Mouse (Mus musculus): ENCODE results near the gene Tex10.
"Not testable (repeated sequence)": the region's sequence is repeated elsewhere in the genome, so short reads cannot be mapped to it uniquely, and the experiment has no call there.

Tex10 gene

DNA sequence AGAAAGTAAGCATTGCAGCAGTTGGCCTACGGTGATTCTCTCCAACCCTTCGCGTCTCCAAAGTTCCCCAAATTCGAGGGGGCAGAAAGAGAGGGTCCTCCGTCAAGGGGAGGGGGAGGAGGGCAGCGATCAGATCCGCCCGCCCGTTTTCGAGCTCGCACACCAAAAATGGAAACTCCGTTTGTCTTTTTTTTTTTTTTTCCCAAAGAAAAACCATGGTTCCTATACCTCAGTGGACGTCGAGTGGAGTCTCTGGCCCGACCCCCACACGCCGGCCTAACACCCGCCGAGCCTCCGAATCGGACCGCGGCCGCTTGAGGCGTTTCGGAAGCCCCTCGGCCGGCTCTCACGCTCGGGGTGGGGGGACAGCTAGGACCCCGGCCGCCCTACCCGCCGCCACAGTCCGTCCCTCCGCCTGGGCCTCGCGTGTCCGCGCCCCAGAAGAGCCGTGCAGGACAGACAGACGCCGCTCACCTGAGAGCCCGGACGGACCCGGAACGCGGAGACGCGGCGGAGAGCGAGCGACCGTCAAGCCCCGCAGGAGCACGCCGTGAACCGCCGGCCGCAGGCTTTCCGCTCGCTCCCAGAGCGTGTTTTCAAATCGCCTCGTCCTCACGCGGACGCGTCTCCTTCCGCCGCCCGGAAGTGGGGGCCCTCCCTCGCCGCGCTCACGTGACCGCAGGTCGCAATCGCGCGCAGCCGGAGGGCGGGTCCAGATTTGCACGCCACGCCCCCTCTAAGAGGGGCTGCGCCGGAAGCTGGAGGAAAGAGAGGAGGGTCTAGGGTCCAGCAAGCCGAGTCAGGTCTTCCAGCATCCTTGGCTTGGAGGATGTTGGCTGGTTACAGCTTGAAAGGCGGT, at the start of gene Tex10:
Gene Tex10 (minus strand): TSS at position 668 of the 859 bp plus-strand sequence.
- DNase-seq, result peak; percentile 88 to 94

DNA sequence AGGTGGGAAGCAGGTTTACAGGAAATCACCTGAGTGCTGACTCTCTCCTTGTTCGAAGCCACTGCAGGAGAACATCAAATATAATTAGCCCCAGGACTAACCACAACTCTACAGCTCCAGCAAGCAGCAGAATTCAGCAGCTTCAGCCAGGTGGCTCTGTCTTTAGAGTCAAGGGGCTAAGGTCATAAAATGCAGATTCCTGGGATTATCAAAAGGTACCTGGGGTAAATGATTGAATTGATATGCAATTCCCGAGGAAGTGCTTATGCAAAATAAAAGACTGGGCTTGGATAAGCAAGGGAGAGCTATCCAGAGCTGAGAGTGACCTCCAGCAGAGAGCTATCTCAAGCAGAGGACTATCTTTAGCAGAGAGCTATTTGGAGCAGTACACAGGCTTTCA, 37.6 kb upstream of the Tex10 start:
- DNase-seq, result no peak

DNA sequence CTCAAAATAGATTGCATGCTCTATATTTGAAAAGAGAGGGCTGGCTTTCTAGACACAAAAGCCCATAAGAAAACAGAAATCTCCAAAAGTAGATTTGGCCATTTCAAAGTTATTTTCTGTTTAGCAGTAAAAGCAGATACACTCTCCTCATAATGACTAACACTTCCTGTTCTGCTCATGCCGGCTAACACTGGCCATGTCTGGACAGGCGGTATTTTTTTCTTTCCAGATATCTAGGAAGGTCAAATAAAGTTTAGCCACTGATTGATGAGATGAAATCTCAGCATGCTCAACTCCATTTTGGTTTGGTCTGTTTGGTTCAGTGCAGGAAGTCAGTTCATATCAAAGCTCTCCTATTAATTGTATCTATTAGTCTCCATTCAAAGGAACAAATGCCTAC, 19.3 kb upstream of the Tex10 start:
- no peak for DNase-seq

DNA sequence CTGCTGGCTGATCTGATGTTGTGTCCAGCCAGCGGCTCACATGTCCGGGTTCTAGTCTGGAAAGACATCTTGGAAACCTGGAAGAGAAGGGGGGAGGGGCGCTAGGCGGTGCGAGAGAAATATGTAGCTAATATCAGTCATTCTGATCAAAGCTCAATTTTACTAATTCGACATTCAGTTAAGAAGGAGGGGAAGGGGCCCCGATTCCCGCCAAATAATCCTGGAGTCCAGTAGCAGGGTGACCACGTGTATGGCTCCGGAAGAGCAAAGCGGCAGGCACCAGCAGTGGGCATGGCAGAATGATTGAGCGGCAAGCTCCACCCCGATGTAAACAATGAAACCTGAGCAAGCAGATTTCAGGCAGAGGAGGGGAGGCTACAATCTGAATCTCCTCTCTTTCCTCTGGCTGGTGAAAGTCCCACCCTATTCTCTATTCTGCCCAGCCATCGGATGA, 18.1 kb upstream of the Tex10 start:
- DNase-seq, result no peak

DNA sequence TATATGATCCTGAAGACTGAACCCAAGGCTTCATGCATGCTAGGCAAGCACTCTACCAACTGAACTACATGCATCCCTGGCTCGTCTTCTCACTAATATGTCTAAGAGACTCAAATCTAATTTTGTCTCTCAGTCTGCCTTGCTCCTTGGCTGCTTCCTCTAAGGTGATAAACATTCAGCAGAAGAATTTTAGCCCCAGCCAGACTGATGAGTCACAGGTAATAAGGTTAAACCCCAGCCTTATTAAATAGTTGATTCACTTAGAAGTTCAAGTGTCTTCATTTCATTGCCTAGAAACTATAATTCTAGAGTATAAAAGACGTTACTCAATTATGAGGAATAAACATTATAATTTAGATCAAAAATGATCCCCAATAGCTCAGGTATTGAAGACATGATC, 15.7 kb upstream of the Tex10 start:
- DNase-seq, result no peak

DNA sequence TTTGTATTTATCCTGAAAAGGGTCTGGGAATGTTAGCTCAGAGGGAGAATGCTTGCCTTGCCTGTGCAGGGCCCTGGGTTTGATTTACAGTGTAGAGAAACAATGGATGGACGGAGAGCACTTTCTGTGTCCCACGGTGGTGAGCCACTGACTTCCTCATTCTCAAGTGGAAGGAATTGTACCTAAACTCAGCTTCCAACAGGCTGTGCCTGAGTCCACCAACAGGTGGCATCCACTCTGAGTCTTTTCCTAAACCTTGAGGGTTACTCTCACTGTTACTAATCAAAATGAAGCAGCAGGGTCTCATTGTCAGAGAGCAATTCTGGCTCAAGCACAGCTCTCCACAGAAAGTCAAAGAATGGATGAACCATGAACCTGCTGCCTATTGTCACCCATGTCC, 8.0 kb upstream of the Tex10 start:
- DNase-seq, result peak in 1 of 2 experiments; percentile 11

DNA sequence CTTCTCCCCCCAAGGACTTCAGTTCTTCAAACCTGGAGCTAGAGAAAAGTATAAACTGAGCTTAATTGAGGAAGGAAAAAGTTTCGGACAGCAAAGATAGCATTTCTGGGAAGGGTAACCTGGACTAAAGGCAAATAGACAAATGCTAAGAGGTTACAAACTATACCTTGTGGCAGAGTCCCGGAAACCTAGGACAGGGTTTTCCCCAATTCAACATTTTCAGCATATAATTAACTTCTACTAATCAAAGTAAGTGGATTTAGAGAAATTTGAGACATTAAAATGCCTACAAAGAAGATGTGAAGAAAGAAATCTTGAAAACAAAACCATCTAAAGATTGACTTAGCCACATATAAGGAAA, 372 bp upstream of the Tex10 start:
- no peak for DNase-seq

DNA sequence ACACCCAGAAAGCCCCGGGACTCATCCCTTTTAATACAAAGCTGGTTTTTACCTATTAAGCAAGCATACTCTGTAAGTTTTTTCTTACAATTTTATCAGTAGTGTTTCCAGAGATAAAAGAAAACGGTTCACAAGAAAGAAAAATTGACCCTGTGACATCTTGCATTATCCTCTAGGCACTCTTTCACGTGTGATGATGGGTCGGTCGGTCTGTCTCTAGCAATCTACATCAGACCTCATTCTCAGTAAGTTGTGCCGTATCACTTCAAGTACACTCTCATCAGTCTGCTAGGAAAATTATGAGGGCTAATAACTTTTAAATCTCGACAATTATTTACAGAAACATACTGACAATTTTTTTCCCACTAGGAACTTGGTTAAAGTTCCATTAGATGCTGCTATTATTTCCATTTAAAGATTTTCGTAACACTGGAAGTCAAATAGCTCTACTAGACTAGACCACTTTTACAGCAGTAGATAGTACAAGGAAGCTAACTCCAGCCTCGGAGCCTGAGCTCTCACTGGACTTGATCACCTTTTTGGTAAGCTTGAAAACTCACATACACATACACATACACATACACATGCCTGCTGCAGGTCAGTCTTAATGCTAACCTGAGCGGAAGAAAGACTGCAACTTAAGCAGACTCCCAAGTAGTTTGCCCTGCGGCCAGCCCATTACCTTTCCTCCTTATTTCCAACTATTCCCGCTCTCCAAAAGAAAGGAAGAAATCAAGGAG, 1.0 kb downstream of the Tex10 start:
- no peak for DNase-seq

DNA sequence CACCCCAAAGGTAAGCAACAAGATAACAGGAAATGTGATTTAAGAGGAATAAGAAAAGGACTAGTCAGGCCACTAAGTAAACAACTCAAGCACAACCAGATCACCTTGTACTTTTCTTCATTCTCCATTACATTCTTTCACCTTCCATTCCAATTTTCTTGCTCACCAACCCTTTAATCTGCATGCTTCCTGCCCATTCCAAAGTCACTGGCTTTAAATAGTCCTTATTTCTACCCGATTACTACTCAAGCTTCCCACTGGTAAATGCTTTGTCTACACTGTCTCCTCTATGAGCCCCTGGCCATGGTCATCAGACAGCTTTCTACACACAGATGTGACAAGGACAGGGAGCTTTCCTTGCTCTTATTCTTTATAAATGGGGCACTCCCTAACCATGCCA, 2.3 kb downstream of the Tex10 start:
- no peak for DNase-seq

DNA sequence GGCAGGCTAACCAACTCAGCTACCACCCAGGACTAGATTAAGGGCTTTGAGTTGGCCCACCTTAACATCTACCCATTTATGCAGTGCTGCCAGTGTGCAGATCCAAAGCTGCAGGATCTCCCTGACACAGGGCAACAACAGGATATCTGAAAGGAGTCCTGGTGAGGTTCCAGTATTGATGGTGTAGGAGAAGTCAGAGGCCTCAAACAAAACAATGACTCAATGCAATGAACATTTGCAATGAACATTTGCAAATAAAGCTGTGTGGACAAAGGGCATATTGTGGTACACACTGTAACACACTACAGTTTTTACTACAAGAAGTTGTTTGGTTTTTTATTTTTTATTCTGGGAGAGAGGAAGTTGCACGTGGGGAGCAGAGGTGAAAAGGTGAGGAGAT, 12.2 kb downstream of the Tex10 start:
- no peak for DNase-seq

DNA sequence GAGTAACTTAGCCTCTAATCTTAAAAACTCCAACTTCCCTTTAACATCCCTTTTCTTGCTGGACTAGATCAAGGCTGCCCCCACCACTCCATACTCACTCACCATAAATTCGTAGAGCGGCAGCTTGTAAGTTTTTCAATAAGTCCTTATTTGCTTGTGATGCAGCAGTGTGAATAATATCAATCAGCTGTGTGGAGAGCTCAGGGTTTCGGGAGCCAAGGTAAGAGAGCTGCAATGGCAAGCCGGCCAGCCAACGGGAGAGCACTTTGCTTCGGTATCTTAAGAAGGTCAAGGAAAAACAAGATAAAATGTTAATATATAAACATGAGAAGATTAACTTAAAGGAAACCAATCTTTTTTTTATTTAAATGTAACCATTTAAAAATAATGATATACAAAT, 14.8 kb downstream of the Tex10 start:
- DNase-seq, result no peak

DNA sequence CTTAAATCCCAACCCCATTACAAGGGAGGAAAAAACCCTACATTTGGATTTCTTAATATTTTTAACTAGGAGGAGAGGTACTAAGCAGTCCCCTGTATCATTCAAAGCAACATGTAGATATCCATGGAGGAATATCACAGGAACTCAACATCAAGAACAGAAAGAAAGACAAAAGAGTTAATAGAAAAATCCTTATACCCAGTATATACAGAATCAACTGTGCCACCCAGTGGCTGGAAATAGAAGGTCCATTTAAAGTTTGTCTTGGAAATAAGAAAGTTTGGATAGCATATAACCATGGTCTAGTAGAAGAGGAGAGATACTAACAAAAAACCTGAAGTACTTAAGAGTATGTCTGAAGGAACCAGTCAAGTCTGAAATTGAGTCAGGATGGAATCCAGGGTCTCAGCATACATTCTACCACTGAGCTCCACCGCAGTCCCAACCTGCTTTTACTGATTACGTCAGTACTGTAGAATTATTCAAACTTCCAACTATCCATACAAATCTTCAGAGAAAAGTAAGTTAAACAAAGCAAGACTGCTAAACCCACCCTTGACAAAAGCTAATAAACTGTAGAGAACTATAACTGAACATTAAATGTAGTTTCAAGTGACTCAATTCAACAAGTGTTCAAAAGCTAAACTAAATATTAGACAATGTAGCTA, 19.0 kb downstream of the Tex10 start:
- DNase-seq, result no peak

DNA sequence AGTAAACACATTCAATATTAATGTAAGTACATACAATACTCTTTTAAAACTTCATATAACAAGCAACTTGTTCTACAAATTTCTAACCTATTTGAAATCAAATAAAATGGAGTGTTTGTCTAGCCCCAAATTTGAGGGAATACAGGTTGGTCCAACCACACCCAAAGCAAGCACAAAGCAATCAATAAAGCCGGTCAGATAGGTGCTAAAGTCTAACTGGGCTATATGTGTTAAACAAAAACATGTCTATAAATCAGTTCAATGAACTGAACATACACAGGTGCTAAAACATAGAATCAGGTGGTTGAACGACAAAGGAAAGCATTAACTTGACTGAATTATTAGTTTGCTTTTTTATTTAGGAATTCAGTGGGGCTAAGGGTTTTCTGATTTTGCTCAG, 45.2 kb downstream of the Tex10 start:
- DNase-seq, result no peak

DNA sequence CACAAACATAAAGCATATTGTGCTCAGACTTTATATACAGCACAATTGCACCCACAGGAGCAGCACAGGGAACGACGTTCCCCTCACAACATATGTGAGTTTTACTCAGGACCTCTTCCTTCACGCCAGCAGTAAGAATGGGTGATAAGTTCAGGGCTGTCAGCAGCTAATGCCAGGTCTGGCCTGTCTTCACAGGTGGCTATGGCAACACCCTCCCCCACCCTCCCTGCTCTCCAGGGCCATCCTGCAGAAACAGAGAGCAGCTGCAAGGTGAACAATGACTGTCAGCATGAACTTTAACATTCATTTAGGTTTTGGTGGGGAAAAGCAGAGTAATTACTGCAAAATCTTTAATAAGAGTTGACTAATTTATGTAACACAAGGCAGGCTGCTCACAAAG, 45.8 kb downstream of the Tex10 start:
- DNase-seq, result no peak

DNA sequence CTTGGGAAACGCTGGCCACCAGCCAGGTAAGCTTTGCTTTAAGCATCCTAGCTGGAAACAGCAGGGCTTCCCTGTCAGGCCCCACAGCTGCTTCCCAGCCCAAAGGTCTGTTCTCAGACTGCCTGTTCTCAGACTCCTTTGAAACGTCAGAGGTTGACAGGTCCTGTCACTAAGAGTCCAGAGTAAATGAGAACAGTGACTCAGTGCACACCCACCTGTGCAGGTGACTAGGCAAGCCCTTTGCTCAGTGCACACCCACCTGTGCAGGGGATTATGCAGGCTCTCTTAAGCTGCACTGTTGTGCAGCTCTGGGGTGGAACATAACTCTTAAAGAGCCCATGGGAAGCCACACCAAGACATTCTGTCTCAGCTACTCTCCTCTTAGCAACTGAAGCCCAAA, 49.5 kb downstream of the Tex10 start:
- DNase-seq, result no peak

DNA sequence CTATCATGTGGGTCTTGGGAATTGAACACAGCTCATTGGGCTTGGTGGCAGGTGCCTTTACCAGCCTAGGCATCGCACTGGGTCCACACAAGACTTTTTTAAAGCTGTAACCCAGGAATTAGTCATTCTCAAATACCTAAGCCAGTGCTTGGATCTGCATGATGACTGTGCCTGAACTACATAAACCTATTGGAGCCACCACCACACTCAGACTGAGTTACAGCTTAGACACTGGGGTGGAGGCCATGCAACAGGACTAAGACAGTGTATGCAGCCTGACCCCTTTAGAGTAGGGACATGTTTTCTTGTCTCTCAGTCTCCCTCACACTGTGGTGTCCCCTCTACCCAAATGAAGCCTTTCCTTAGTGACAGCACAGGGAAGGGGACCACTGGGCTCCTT, 50.6 kb downstream of the Tex10 start:
- DNase-seq, result no peak

DNA sequence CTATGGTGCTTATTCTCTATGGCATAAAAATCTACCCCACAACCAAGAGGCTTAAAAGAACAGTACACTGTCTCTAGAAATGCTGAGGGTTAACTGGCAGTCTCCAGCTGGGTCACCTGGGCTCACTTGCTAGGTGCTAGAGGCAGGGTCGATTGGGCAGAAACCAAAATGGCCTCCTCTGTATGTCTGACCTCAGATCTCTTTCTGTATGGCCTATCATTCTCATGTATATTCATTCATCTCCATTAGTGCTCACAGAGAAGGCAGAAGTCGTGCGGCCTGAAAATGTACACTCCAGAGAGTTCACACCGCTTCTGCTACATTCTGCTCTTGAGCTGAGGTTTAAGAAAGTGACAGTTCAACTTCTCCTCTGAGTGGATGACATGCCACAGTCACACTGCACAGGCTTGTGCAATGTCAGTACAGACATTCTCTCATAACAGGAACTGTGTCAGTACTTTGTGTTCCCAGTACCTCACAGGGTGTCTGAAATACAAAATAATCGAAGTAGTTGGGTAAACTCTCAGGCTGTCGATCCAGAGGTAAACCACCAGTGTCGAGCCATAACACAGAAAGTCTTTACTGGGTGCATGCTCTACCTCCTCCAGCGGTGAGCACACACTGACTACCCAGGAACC, 54.3 kb downstream of the Tex10 start:
- DNase-seq, result no peak

DNA sequence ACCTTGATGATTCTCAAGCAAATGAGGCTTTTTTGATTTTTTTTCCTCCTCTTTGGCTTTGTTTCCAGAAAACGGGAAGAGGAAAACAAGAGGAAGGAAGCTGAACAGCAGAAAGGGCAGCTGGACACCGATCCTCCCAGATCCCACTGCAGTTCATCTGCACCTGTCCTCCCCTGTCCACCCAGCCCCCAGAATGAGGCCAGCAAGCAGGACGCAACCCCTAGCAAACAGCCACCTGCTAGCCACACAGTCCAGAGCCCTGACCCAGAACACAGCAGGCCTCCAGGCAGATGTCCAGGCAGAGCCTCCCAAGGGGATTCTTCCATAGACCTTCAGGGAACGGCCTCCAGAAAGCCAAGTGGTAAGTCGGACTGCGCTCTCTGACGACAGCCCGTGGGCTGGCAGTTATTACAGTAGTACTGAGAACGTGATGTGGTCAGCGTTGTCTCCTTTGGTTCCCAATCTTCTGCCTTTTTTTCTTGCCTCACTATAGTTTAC, 57.4 kb downstream of the Tex10 start:
- no peak for DNase-seq

DNA sequence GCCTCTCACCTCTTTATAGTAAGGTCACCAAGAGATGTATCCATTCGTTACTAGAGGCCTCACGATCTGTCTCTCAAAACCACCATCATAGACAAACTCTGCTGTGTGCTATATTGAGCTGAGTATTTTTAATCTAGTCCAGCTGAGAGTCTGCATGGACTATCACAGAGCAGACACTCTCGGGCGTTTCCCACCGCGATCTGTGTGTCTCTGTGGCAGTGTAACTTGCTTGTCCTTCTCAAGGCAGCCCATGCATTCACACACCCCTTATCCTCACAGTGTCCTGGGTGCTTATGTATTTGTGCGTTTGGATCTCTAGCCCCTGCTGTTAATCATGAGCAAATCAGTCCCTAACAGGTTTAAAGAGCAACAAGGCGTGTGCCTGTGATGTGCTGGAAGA, 59.8 kb downstream of the Tex10 start:
- no peak for DNase-seq

DNA sequence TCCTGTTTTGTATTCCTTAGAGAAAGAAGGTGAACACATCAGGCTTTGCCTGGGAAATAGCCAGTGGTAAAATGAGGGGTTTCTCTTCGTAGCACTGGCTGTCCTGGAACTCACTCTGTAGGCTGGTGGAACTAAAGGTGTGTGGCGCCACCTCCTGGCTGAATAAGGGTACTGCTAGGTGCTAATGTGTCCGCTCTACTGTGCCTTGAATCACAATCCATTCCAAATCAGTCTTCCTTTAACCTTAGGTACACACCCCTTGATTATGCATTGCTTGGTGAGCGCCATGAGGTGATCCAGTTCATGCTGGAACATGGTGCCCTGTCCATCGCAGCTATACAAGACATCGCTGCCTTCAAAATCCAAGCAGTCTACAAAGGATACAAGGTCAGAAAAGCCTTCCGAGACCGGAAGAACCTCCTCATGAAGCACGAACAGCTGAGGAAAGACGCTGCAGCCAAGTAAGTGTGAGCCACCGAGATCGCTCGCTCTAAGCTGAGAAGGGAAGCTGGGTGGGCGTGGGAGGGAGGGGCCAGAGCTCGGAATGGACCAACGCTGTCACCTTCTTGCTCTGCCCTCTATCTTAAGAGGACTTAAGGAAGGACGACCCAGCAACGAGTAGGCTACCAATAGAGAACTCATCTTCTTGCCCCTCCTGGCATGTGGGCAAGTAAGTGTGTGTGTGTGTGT, 65.8 kb downstream of the Tex10 start:
- DNase-seq, result peak; percentile 19 to 59

DNA sequence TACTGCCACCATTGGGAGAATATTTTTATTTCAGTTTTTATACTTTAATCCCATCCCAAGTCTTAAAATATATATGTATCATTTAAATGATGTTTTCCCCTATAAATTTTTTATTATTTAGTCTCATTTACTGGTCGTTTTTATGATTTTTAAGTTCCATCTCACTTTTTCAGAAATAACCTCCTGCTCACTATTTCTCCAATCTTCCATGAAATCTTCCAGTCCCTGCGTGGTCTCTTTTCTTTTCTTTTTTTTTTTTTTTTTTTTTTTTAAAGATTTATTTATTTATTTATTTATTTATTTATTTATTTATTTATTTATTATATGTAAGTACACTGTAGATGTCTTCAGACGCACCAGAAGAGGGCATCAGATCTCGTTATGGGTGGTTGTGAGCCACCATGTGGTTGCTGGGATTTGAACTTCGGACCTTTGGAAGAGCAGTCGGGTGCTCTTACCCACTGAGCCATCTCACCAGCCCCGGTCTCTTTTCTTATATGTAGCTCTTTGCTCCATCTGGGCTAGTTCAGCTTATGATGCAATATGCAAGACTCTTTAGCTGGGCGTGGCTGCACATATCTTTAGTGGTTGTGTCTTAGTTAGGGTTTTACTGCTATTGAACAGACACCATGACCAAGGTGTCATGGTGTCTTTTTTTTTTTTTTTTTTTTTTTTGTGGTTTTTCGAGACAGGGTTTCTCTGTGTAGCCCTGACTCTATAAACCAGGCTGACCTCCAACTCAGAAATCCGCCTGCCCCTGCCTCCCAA, 67.4 kb downstream of the Tex10 start:
- not testable (repeated sequence) for DNase-seq

Data from spleen, adult 18-20 months (tissue).